Mouse (Mus musculus) kidney, postnatal 10 days (tissue): ENCODE results near the gene Tmem109.
A peak's percentile ranks its signal among the peaks of the same experiment; 100 is the strongest.

Experiments
- DNase-seq: peaks from one replicate; pipeline ENCODE4 v3.0.0; 2021; ENCODE audit warnings: mixed read lengths

Tmem109 gene

DNA sequence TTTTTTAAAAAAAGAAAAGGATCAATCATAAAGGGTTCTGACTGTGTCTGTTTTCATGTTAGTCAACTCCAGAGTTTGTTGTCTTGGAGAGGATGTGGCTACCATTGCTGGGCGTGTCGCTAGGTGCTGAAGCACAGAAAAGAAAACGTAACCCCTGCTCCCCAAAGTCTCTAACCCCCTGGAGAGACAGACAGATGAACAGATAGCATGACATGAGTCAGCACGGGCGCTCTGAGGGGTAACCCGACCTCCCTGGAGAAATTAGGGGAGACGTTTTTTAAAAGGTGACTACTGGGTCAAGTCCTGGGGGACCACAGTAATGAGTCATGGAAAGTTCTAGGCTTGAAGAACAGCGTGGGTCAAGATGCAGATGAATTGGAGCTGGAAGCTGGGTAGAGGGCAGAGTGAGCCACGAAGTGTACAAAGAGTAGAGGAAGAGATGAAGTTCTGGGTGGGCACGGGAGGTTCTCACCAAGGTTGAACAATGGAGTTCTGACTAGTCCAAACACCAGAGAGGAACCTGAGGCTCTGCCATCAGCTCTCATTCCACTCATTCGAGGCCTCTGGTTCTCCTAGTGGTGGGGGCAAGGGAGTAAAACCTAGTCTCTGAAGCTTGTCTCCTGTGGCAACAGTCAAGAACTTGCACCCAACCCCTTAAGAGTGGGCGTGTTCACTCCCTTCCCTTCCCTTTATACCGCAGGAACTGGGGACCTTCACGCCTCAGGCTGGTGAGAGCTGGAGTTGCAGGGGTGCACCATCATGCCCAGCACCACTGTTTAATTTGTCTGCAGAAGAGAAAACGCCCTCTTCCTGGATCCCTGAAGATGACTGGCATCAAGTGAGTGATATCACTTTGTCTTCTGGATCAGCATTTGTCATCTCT lies 42.5 kb downstream of the Tmem109 start, which contains the start of gene Slc15a3:
Slc15a3 (plus strand) TSS at position 718 of the 883 bp plus-strand sequence.
- no peak for DNase-seq

DNA sequence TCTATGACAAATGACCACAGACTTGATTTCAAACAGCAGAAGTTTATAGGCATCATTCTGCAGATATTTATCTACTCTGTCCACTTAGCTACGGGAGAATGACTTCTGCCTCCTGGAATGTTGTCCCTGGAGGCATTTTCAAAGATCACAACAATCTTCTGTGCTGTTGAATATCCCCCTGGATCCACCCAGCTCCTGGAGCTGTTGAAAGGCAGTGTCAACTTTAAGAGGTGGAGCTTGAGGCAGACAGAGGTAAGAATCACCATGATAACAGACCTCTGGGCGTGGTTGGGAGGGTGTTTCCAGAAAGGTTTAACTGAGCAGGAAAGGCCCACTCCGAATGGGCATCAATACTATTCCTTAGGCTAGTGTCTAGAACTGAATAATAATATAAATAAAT lies 46.1 kb downstream of the Tmem109 start:
- DNase-seq, result no peak

DNA sequence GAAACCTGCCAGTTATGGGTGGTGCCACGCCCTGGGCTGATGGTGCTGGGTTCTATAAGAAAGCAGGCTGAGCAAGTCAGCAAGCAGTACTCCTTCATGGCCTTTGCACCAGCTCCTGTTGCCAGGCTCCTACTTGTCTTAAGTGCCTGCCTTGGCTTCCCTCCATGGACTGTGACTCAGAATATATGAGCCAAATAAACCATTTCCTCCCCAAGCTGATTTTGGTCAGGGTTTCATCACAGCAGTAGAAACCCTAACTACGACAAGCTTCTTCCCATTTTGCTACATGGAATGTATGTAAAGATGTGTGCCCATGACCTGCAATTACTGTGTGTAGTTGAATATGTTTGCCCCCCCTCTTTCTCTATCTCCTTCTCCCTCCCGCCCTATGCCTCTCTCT lies 48.2 kb downstream of the Tmem109 start:
- no peak for DNase-seq

DNA sequence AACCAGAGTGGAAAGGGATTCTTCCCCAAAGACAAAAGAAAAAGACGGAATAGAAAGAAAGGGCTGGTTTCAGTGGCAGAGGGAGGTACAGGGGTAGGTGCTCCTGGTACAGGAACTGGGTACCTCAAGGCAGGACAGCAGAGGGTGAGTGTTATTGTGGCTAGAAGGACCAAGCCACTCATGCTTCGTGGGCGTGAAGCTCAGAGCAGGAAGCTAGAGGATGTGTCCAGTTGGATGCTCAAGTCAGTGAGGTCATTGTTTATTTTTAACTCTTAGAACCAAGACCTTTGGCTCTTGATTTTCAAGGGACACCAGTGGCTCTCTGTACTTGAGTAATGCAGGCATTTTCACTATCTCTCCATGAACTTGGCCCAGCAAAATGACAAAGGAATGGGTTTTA lies 49.8 kb downstream of the Tmem109 start:
- no peak for DNase-seq

DNA sequence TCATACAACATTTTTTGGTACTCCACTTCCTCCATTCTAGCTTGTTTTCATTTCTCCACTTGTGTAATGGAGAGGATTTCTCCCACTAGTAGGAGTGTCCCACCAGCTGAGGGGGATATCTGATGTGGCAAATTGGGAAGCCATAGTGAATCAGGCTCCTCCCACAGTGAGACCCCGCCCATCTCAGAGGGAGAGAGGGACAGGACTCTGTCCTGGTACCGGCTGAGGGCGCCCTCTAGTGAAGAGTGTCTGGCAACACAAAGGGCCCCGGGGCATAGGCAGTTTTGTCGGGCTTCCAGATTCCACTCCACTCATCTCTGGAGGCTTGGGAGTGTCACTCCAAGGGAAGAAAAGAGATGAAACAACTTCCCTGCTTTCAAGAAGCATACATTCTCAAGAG lies 50.4 kb downstream of the Tmem109 start:
- DNase-seq, result peak; percentile 82

DNA sequence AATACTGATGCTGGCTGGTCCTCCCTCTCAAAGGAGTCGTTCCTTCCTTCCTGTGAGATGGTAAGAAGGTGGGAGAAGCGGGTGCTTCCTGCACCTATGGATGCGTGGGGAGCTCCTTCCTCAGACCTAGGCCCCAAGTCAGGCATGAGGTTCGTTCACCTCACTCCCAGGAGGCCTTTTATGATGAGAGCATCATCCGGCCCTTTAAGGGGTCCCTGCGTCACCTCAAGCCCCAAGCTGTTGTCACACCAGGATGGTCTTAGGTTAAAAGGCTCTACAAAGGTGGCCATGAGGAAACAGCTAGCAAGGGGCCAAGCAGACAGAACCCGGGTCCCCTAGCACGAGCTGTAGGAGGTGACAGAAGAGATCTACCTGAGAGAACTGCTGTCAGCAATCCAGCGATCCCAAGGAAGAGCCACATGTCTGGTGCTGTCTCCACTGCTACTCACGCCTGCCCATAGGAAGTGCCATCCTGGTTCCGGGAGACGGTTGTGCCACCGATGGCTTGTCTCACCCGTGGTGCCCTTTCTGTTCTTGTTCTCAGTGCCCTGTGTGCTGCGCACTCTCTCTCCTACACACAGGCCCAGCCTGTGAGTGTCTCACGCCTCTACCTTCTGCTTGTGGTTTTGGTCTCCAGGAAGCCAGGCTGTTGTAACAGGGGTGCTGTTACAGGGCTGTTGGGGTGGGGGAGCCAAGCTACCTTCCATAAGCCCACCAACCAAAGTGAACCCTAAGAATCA lies 52.2 kb downstream of the Tmem109 start, which contains the start of gene Cd6:
Cd6 (minus strand) TSS at position 623 of the 740 bp plus-strand sequence.
- DNase-seq, result no peak

DNA sequence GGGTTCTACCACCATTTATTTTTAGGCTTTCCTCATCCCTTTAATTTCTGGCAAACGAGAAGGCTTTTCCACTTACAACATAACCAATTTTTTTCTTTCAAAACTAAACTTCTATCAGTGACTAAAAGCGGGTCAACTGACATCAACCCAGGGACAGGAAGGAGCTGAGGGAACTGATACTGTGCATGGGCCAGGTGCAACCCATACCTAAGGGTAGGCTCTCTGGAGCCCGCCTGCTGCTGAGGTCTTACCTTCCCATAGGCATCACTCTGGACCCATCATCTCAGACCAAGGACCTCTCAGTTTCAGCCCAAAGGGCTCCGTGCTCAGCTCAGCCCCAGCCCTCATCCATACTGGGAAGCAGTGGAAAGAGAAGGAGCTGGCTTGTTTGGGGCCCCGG lies 53.5 kb downstream of the Tmem109 start:
- no peak for DNase-seq

DNA sequence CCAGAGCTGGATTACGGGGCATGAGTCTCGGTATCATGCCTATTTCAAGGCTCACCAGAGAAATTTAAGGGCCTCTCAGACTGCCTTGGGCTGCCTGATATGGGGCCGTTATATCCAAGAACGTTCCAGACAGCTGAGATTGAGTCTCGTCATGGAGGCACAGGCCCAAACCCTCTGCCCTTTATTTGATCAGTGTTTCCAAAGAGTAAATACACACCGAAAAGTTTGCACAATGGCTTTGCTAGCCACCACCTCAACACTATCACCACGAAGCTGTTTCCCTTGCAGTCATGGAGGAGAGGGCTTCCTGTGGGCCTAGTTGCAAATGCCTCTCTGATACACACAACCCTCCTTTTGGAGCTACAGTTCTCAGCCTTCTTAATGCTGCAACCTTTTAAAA lies 57.7 kb downstream of the Tmem109 start:
- DNase-seq, result no peak

DNA sequence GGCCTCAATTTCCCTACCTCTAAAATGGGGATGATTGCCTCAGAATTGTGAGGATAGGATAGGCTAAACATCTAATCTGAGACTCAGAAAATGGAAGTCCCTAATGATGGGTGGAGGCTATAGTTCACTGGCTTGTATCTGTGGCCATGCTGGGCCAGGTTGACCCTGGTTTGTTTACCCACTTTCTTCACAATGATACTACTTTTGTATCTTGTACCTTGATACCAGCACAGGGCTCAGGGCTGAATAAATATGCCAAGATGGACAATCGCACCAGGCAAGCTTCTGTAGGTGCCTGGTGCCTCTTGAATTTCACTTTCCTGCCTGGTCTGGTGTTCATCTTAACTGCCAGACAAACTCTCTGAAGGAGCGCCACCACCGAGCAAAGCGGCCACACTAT lies 59.3 kb downstream of the Tmem109 start:
- DNase-seq, result no peak

DNA sequence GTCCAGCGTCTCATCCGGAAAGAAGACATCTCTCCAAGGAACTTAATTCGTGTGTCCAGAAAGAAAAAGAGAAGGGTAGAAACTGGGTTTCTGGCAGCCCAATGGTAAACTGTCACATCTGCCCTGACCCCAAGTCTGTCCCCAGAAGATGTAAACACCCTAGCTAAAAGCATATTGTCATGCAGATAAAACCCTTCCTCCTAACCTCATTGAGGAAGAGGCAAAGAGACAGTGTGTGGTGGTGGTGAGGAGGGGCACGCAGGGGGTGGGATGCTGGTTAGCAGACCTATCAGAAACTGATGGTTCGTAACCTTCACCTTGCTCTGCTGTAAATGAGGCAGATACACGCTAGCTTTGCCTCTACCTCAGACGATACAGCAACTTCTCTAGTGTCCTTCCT lies 60.5 kb downstream of the Tmem109 start:
- DNase-seq, result no peak
